Mouse (Mus musculus) embryo, embryonic 10 days (tissue): ENCODE measurements around the gene Mapt.

Experiments
- DNase-seq: peaks from one replicate; pipeline ENCODE4 v3.0.0-alpha.2; 2015; ENCODE audit warnings: low spot score

Mapt gene

GRCm38 (mm10) chr11:104278222-104278621, 47.0 kb downstream of the Mapt start:
- DNase-seq, result peak; percentile 84

DNA sequence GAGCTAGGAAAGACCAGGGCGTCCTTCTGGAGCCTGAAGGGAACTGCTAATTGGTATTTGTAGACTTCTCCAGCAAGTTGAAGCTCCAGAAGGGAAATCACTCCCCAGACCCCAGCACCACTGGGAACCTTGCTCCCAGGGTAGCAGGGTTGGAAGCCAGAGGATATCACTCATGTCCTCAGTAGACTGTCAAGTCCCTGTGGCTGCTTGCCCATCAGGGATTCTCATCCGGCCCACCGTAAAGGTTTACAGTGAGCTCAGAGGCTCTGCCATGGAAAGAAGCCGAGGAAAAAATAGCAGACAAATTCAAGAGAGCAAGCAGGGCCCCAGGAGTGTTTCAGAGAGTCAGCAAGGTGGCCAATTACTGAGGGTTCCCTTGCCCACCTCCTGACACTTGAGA, 47.9 kb downstream of the Mapt start:
- no peak for DNase-seq

- no peak for DNase-seq
These were observed 48.3 kb downstream of the Mapt start for GRCm38 (mm10) chr11:104279538-104279937.

GRCm38 (mm10) chr11:104281501-104281900, 50.3 kb downstream of the Mapt start:
- no peak for DNase-seq

DNA sequence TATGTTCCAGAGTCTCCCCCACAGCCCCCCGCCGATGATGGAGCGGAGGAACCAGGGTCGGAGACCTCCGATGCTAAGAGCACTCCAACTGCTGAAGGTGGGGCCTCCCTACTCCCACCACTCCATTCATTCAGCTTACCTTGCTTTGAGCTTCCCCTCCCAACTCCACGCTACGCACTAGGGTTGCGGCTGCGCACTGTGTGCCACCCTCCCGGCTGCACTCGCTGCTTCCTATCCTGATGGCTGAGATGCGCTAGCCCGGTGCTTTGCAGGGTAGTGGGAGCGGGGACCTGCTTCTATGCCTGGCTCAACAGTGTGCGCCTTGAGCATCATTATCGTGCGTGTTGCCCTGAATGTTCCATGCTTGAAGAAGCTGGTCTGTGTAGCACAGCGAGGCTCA, 55.9 kb downstream of the Mapt start:
- DNase-seq, result no peak

- DNase-seq, result no peak
These were observed 57.6 kb downstream of the Mapt start for GRCm38 (mm10) chr11:104288835-104289198.

- DNase-seq, result peak; percentile 90
These were observed 58.2 kb downstream of the Mapt start for GRCm38 (mm10) chr11:104289199-104290031.

DNA sequence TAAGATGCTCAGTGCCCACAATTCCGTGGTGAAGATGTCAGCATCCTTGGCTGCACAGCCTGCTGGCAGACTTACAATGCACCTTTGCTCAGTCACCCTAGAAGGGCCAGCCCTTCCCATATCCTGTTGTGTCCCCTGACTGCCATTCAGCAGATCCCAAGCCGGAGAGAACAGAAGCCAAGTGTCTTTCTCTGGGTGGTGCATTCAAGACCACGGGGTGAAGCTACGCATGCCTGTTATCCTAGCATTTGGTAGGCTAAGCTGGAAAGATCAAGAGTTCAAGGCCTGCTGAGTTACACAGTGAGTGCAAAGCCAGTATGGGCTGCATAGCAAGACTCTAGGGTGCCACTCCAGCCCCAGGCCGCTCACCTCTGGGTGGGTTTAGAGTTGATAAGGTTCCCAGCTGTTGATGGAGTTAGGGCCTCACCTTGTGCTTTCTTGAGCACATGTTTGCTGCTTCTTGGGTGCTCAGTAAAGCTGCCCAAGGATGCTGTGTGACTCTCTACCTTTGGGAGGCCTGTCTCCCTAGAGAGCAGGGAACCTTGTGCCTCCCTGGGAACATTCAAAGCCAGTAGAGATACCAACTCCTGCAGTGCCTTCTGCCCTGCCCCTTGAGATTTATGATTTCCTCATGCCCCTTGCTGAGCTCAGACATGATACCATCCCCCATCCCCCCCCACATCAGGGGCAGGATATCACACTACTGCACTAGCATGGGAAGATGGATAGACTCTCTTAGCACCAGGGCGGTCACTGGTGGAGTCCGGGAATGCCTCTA, 61.4 kb downstream of the Mapt start:
- DNase-seq, result no peak

GRCm38 (mm10) chr11:104293241-104293640, 62.1 kb downstream of the Mapt start:
- no peak for DNase-seq

GRCm38 (mm10) chr11:104295145-104295544, 64.0 kb downstream of the Mapt start:
- no peak for DNase-seq

DNA sequence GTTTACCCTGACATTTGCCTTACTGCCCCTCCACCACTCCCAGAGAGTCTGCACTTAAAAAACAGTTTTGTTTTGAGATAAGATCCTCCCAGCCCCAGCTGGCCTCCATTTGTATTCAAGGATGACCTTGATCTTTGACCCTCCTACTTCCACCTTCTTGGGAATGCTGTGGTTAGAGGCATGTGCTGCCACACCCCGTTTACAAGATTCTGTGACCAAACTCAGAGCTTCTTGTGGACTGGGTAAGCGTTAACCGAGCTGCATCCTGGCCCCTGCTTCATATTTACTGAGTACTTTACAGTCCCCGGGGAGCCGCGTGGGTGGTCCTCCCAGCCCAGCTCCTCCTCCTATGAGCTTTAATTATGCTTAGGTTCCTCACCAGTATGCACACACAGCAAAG, 64.5 kb downstream of the Mapt start:
- DNase-seq, result peak; percentile 43

DNA sequence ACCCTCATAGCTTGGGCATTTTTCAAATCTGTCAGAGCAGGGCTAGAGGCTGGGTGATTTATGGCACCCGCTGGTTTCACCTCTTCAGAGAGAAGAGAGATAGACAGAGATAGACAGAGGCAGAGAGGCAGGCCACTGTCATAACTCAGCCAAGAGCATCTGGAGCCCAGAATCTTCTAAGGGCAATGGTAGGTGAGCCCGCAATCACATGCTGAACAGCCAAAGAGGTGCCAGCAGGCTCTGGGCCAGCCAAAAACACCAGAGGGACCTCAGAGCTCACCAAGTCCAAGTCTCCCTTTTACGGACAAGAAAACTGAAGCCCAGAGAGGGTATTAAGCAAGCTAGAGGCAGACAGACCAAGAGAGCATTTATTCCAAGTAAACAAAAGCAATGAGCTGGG, 66.5 kb downstream of the Mapt start:
- DNase-seq, result no peak

DNA sequence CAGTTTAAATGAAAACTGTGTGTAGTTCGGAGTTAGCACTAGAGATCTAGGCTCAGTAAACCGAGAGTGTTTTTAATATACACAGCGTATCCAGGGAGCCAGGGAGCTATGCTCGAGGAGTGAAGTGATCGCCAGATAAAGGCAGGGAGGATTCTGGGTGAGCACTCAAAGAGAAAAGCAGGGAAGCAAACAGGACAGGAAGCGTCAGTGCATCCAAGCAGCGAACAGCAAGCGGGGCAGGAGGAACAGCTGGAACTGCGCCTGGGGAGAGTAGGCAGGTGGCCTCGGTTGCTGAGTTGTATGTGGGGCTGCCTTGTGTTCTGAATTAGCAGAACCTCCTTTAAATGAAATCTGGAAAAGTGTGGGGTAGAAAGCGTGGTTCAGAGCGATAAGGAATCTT, 71.4 kb downstream of the Mapt start:
- peak; percentile 39 for DNase-seq

GRCm38 (mm10) chr11:104303088-104303960, 72.1 kb downstream of the Mapt start:
- DNase-seq, result peak; percentile 44

- no peak for DNase-seq
These were observed 74.5 kb downstream of the Mapt start for GRCm38 (mm10) chr11:104305711-104306110.

- DNase-seq, result no peak
These were observed 75.3 kb downstream of the Mapt start for GRCm38 (mm10) chr11:104306483-104306882.

- no peak for DNase-seq
These were observed 75.9 kb downstream of the Mapt start for GRCm38 (mm10) chr11:104307136-104307535.

DNA sequence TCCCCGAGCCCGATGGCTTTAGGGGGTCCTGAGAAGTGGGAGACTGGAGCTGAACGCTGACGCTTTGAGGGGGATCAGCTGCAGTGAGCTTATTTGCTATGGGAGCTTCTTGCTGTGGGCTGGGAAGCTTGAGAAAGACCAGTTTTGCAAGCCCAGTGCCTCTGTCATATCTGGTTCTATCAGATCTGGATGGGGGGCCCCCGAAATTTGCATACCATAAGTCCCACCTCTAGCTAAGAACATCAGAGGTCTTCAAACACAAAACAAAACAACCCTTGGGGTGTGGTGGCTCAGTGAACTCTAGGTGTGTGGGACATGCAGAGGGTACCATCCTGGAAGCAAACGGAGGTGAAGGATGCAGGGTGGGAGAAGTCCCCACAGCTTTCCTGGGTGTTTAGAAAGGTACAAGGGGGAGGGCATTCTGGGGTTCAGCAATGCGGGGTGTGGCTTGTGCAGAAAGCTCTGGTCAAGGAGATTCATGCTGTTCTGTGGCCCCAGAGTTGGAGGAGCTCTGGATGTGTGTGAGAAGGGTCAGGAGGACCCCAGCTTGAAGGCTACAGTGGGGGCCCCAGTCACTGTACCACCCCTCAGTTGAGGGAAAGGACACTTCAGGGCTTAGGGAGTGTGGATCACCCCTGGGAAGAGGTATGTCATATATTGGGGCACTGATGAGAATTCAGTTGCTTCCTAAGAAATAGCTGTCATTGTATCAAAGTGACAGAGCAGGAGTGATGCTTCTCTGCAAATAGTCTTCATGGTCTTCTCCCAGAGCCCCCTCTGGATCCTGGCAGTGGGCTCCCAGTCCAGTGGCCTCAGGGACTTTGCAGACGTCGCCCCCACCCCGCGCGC, 78.4 kb downstream of the Mapt start:
- DNase-seq, result no peak

DNA sequence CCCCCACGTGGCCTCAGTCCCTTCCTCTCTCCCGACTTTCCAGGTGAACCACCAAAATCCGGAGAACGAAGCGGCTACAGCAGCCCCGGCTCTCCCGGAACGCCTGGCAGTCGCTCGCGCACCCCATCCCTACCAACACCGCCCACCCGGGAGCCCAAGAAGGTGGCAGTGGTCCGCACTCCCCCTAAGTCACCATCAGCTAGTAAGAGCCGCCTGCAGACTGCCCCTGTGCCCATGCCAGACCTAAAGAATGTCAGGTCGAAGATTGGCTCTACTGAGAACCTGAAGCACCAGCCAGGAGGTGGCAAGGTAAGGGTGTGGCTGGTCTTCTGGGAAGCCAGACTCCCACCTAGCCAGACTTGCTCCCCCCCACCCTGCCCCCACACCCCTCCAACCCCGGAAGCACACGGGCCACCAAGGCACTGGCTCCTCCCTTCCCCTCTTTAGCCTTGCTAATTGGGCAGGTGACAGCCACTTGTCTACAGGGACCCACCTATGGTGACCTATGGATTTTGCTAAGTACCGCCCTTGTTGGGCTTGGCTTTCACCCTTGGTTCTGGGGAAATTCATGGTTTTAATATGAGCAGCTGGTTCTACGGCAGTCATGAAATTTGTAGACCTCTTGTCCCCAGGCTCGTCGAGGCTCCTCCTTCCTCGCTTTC, 79.2 kb downstream of the Mapt start:
- DNase-seq, result no peak

GRCm38 (mm10) chr11:104311643-104312042, 80.5 kb downstream of the Mapt start:
- DNase-seq, result no peak

- DNase-seq, result peak; percentile 90
These were observed 84.5 kb downstream of the Mapt start for GRCm38 (mm10) chr11:104315703-104316102.
